Mouse (Mus musculus) megakaryocyte, embryonic 14.5 days (primary cell): ENCODE data around the gene Sfn.

Experiments
- FLI1 ChIP-seq: IDR thresholded peaks from 2 replicates; pipeline ENCODE4 v1.6.1; 2012; ENCODE audit warnings: low read length, inconsistent platforms, mixed read lengths
- GATA1 ChIP-seq: IDR thresholded peaks from 3 replicates; pipeline ENCODE4 v1.6.1; 2012; ENCODE audit warnings: mixed read lengths, low read length, inconsistent platforms, borderline replicate concordance

DNA sequence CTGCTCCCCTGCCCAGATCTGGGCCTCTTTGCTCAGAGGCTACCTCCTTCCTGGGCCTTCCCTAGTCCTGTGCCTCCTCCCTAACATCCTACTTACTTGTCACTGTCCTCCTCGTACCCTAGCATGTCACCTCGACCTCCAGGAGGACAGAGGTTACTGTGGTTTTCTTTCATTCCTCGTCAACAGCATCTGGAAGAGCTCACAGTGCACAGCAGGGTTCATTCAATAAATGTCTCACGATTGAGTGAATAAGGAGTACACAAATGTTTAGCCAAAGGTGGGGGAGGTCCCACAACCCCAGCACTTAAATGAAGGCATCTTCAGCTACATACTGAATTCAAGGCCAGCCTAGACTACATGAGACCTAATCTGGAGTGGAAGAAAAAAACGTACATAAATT lies 24.3 kb upstream of the Sfn start:
- TF ChIP-seq GATA1 = no peak
- TF ChIP-seq FLI1 = no peak
